7 mouse cellular contexts compared by ENCODE assay signal in genomic region chr11:107248753-107249152, GRCm38 (mm10). TPM values are rescaled to one million over a fixed set of nuclear protein-coding genes. Genes with fewer than 3 reads are reported as not detected.
A peak's percentile ranks its signal among the peaks of the same experiment; 100 is the strongest.
DNase-seq lines count a peak whose midpoint lies in the region; ATAC-seq and TF ChIP-seq lines count a peak whose summit lies in the region.

No protein-coding gene starts in this region.

- DNase-seq in hindbrain, postnatal 0 days (ENCODE audit: low spot score) = peak; percentile 76
- DNase-seq in hindbrain, embryonic 10.5 days (ENCODE audit: low spot score) = no peak
- peak; percentile 83 for DNase-seq in adrenal gland, adult 8-10 months
- peak; percentile 71 to 84 for DNase-seq in cerebellum, adult 2 months
- peak; percentile 65 for DNase-seq in kidney, postnatal 10 days
- DNase-seq in liver, embryonic 11.5 days (ENCODE audit: low spot score) = no peak
- no peak for DNase-seq in frontal cortex, postnatal 10 days (ENCODE audit: low spot score in 2 of 2)

- no peak for TF ChIP-seq CTCF in hindbrain, postnatal 0 days (IDR thresholded peaks at IDR 0.05; ENCODE audit: low read depth)
- TF ChIP-seq CTCF in cerebellum, adult 2 months (IDR thresholded peaks at IDR 0.05; ENCODE audit: borderline replicate concordance, insufficient read depth, low read depth, low read length) = no peak

- H3K27ac ChIP-seq in hindbrain, postnatal 0 days = peak overlapping the region; percentile 48; the same call in 1 of the 2 replicates
- no peak overlapping the region for H3K27ac ChIP-seq in hindbrain, embryonic 10.5 days
- H3K27ac ChIP-seq in cerebellum, adult 2 months (ENCODE audit: insufficient read depth, low read length) = no peak overlapping the region
- no peak overlapping the region for H3K27ac ChIP-seq in liver, embryonic 11.5 days (ENCODE audit: low read depth, low read length)

- no peak for TF ChIP-seq POLR2A in cerebellum, adult 2 months (IDR thresholded peaks at IDR 0.05; ENCODE audit: borderline replicate concordance, insufficient read depth, low read length)

- ATAC-seq in hindbrain, postnatal 0 days = peak; percentile 84
- ATAC-seq in liver, embryonic 11.5 days (replicated peaks; ENCODE audit: low FRiP score) = no peak

- no peak overlapping the region for H3K9ac ChIP-seq in hindbrain, postnatal 0 days (replicated peaks; ENCODE audit: low read length)
- no peak overlapping the region for H3K9ac ChIP-seq in liver, embryonic 11.5 days (ENCODE audit: low read depth, low read length)

- 49% methylated on average over 7 of the region's 7 CpGs for WGBS in hindbrain, postnatal 0 days
- 97% methylated on average over 7 of the region's 7 CpGs for WGBS in hindbrain, embryonic 10.5 days
- 13% methylated on average over 7 of the region's 7 CpGs for WGBS in cerebellum, adult 2 months
- WGBS in liver, embryonic 11.5 days = 95% methylated on average over 7 of the region's 7 CpGs

- H3K4me3 ChIP-seq in hindbrain, postnatal 0 days (ENCODE audit: low read length) = no peak overlapping the region
- no peak overlapping the region for H3K4me3 ChIP-seq in hindbrain, embryonic 10.5 days
- H3K4me3 ChIP-seq in cerebellum, adult 2 months (replicated peaks; ENCODE audit: insufficient read depth, low read depth, low read length) = no peak overlapping the region
- no peak overlapping the region for H3K4me3 ChIP-seq in liver, embryonic 11.5 days (ENCODE audit: low read depth, low read length)

- H3K4me2 ChIP-seq in hindbrain, postnatal 0 days (ENCODE audit: low read depth, low read length) = no peak overlapping the region
- H3K4me2 ChIP-seq in liver, embryonic 11.5 days = no peak overlapping the region

- H3K27me3 ChIP-seq in hindbrain, postnatal 0 days (ENCODE audit: insufficient read depth, low read length) = no peaks in the 10 kb centered on the region
- no peaks in the 10 kb centered on the region for H3K27me3 ChIP-seq in hindbrain, embryonic 10.5 days (ENCODE audit: insufficient read depth, poor library complexity, severe bottlenecking)
- no peaks in the 10 kb centered on the region for H3K27me3 ChIP-seq in cerebellum, adult 2 months (ENCODE audit: control insufficient read depth, insufficient read depth, low read length)
- H3K27me3 ChIP-seq in liver, embryonic 11.5 days (replicated peaks; ENCODE audit: control insufficient read depth, insufficient read depth, low read length) = no peaks in the 10 kb centered on the region

- no peaks in the 10 kb centered on the region for H3K36me3 ChIP-seq in hindbrain, postnatal 0 days (ENCODE audit: insufficient read depth, low read length)
- H3K36me3 ChIP-seq in hindbrain, embryonic 10.5 days = peaks cover 30% of the 10 kb centered on the region
- H3K36me3 ChIP-seq in liver, embryonic 11.5 days (ENCODE audit: control insufficient read depth, insufficient read depth, low read length) = peaks cover 7% of the 10 kb centered on the region; the same call in 1 of the 2 replicates

- no peaks in the 10 kb centered on the region for H3K4me1 ChIP-seq in hindbrain, postnatal 0 days (ENCODE audit: insufficient read depth, low read length)
- 0 out of 2 replicates have a peak, but pooled peaks cover under 1% of the 10 kb centered on the region for H3K4me1 ChIP-seq in hindbrain, embryonic 10.5 days (replicated peaks)
- peaks cover 18% of the 10 kb centered on the region for H3K4me1 ChIP-seq in cerebellum, adult 2 months (ENCODE audit: control insufficient read depth, insufficient read depth, low read length)
- H3K4me1 ChIP-seq in liver, embryonic 11.5 days (replicated peaks; ENCODE audit: control insufficient read depth, insufficient read depth, low read length) = no peaks in the 10 kb centered on the region

- H3K9me3 ChIP-seq in hindbrain, postnatal 0 days (ENCODE audit: low read length) = no peaks in the 10 kb centered on the region
- no peaks in the 10 kb centered on the region for H3K9me3 ChIP-seq in hindbrain, embryonic 10.5 days
- H3K9me3 ChIP-seq in liver, embryonic 11.5 days (ENCODE audit: control insufficient read depth, low read length) = peaks cover 3% of the 10 kb centered on the region; the same call in 1 of the 2 replicates

RNA-seq across cellular contexts. Expression of gene Nol11, which starts 59.6 kb away (rescaled TPM):
- 26.8 and 31.5 TPM in 2 replicates for total RNA-seq in hindbrain, postnatal 0 days (2014; rRNA removed)
- polyA plus RNA-seq in hindbrain, postnatal 0 days (2015; fragmentation: Nextera tagmentation; extraction: Ambion mirVana) = 33.5 and 35.3 TPM in 2 replicates
- 64.5 and 68.8 TPM in 2 replicates for polyA plus RNA-seq in hindbrain, embryonic 10.5 days (2016; fragmentation: Nextera tagmentation; extraction: Ambion mirVana)
- total RNA-seq in adrenal gland, adult 8-10 months (2022) = 10 to 100 TPM; 24.8 to 31.0 (median 28.6) TPM
- 19.5 and 20.0 TPM in 2 replicates for polyA plus RNA-seq in cerebellum, adult 2 months (2012; rRNA removed)
- 62.8 and 70.7 TPM in 2 replicates for polyA plus RNA-seq in liver, embryonic 11.5 days (2014; fragmentation: Nextera tagmentation; extraction: Ambion mirVana)

Comparison
In these comparisons a context has a peak if more than half of its experiments do, and no peak if none do; other contexts are left out.
1. DNase-seq: peak in hindbrain, postnatal 0 days (single experiment), adrenal gland, adult 8-10 months (single experiment), cerebellum, adult 2 months (2 of 2) and kidney, postnatal 10 days (single experiment); none in hindbrain, embryonic 10.5 days (single experiment), liver, embryonic 11.5 days (single experiment) and frontal cortex, postnatal 10 days (0 of 2).